Mouse (Mus musculus): Measurements from ENCODE around the gene Mras.

DNA sequence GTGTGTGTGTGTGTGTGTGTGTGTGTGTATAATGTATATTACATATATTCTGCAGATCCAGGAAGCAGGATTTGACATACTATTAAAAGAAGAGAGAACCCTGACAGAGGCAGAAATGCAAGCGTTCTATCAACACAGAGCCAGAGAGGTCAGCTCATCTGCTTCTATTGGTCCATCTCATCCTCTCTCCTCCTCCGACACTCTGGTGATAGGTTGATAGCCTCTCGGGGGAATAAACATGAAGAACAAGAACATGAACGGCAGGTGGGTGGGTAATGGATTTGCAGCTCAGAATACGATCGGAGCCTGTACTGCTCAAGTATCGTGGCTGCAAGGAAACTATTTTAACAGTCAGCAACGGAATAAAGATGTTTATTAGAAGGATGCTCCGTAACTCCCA lies 31.4 kb upstream of the Mras start:
- no peak for TF ChIP-seq CTCF (IDR thresholded peaks at IDR 0.05)
- no peak for TF ChIP-seq EP300 (IDR thresholded peaks at IDR 0.05)
